Mouse (Mus musculus) lung, adult 18-20 months (tissue): Measurements from ENCODE around the gene Cdhr3.
"Not testable (repeated sequence)": the region's sequence is repeated elsewhere in the genome, so short reads cannot be mapped to it uniquely, and the experiment has no call there.

Experiments used
- DNase-seq, 2 experiments: peaks; one replicate each; pipeline ENCODE4 v3.0.0; 2022; ENCODE audit warnings: mixed read lengths in 2 of 2

Cdhr3 gene

DNA sequence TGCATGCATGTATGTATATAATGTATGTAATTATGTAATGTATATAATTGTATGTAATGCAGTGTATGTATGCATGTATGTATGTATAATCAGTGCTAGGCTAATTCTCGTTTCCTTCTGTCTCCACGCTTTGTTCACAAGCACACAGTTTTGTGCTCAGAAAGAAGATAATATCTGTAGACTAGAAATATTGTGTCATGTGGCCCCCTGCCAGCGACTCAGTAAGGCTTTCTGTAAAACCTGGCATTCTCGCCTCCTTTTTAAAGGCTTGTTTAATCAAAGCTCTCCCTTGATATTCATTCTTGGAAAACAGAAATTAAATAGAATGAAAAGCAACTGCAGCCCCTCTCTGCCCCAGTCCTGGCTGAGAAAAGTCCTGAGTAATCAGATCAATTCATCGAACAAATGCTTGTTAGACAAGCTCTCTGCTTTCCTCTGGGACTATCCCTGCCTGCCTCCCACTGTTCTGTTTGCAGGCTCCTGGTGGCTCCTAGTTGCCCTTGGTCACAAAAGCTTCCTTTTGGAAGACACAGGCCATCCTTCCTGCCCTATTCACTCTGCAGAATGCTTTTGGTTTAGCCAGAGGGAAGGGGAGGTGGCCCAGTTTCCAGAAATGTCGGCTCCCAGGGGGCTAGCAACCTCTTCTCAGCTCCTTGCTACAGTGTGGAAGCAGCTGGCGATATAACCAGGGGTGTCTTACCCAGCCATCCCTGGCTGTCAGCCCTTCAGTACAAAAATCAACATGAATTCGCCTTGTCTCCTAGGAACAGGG lies 20.6 kb downstream of the Cdhr3 start:
- no peak for DNase-seq

DNA sequence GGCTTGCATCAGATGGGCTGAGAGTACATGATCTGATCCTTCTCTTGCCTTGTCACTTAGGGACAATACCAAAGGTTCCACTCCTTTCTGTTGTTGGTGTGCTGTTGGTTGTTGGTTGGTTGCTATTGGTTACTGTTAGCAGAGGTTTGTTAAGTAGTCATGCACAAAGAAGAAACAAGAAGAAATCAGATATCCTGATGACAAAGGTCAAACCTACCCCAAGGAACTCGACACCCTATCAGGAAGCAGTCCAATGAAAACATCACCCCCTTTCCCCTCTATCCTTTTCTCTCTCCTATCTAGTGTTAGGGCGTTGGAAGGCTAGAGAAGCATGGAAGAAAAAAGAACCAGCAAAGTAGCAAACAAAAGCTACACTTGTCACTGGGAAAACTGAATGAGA lies 23.7 kb downstream of the Cdhr3 start:
- DNase-seq, result no peak

DNA sequence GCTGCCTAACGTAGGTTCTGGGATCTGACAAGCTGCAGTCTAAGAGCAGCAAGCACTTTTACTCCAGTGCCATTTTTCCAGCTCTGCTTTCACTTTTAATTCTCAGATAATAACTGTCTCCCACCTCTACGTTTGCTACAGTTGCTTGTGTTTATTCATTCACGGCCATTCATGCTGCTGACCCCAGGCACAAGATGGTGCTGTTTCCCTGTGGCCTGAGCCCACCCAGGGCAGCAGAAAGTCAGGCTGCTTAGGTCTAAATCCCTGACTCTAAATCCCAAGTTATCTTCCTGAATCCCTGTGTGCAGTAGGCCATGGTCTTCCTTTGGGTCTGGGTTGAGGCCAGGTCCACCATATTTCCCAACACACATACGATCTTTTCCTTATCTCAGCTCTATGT lies 26.3 kb downstream of the Cdhr3 start:
- no peak for DNase-seq

DNA sequence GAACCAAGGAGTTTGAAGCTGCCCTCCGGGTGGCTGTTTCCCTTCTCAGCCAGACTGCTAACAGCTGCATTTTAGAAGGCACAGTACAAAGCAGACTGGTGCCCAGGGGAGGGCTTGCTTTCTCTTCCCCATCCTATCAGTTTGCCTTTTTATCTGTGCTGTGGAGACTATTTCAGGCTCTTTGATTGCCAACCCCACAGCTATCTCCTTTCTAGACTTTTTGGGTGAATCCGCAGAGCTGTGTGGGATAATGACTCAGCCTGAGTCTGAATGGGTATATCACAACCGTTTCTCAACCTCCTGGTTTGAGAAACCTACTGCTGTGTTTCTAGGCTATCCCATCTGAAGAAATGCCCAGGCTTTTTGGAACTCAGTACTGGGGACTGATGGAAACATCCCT lies 27.5 kb downstream of the Cdhr3 start:
- DNase-seq, result no peak

DNA sequence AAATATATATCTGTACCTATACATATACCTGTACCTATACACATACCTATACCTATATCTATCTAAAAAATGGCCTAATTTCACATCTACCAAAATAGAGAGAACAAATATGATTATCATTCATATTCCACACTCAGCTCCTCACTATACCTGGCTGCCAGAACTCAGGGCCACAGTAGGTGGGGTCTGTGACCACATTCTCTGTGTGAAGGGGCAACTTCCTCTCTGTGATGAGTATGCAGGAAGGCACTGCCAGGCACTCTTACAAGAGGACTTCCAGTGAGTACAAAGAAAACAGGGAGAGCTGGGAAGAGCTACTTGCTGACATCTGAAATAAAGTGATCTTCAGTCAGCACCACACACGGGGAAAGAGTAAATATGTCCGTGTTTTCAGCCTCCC lies 28.4 kb downstream of the Cdhr3 start:
- no peak for DNase-seq

DNA sequence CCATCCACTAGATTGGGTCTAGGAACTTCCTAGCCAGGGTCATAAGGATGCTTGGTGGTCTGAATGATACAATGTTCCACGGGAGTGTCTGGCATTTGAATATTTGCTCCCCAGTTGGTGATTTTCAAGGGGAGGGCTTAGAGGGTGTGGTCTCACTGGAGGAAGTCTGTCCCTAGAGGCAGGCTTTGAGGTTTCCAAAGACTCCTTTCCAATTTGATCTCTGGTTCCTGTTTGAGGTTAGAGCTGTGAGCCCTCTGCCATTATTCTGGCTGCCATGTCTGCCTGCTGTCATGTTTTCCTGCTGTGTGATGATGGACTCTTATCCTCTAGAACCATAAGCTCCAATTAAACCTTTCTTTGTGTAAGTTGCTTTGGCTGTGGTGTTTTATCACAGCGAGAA lies 29.4 kb downstream of the Cdhr3 start:
- no peak for DNase-seq

DNA sequence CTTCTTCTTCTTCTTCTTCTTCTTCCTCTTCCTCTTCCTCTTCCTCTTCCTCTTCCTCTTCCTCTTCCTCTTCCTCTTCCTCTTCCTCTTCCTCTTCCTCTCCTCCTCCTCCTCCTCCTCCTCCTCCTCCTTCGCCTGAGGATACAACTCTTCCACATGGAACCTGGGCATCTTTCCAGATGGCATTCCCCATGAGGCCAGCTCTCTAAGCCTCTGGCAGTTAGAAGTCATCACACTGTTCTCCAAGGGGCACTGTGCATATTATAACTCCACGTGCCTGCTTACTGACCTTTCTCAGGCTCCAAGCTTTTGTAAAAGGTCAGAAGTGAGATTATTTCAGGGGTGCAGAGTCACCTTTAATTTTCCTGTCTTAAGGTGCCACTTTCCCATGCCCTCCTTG lies 30.3 kb downstream of the Cdhr3 start:
- DNase-seq, result not testable (repeated sequence)

DNA sequence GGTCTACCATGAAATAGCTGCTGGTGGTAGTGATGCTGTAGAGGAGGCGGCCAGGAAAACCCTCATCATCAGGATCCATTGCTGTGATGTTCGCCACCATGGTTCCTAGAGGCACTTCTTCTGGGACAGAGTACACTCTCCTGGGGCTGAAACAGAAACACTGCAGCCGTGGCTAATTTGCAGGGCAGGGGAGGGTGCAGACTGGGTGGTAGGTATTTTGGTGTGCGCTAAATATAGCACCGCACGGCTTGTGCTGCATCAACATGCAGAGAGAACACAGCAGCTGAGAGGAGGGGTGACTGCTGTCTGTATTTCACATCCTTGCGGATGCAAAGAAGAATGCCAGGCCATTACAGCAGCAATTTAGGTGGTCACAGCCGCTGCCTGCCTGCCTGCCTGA lies 31.0 kb downstream of the Cdhr3 start:
- no peak for DNase-seq

DNA sequence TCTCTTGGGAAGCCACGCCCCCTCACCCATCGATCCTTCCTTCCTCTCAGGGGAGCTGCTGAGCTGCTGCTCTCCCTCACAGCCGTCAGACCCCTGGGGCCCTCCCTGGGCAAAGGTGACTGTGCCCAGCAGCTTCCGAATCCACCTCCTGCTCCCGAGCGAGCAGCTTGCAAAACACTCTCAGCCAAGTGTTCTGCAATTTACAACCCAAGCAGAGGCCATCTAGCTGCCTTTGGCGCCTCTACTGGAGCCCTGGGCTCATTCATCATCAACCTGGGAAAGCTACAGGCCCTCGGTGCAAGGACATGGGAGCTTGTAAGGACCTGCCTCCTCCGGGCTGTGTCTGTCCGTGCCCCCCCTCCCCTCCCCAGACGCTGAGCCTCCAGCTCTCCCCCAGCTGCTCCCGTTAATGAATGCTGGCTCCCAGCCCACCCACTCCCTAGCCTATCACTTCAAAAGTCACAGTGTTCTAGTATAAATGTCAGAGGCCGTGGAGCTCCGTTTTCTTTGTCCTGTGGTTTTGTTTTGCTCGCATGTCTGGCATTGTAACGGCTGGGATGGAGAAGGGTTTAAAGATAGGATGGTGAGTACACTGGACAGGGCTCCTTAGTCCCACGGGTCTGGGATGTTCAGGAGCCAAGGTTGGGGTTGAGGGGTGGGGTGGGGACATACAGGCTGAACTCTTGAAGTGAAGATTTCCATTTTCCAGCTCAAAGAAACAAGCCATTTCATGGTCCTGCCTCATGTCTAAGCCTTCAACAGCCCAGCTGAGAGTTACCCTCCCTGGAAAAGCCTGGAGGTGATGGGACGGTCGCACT lies 35.2 kb downstream of the Cdhr3 start:
- peak in 1 of 2 experiments; percentile 31 for DNase-seq

DNA sequence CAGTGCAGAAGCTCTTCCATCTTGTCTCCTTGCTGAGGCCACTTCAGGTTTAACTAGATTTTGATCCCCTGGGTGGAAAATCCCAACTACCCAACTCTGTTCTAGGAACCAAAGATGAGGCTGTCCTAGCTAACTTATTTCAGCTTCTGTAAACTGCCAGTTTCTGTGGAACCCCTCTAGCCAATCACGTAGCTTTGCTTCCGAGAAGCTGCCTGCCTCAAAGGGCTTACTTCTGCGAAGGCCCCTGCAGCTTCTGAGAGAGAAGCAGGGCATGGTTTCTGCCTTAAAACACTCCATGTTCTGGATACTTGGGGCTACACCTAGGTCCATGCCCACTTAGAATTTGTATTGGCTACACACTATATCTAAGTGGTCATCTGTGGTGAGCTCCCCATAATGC lies 36.1 kb downstream of the Cdhr3 start:
- DNase-seq, result no peak

DNA sequence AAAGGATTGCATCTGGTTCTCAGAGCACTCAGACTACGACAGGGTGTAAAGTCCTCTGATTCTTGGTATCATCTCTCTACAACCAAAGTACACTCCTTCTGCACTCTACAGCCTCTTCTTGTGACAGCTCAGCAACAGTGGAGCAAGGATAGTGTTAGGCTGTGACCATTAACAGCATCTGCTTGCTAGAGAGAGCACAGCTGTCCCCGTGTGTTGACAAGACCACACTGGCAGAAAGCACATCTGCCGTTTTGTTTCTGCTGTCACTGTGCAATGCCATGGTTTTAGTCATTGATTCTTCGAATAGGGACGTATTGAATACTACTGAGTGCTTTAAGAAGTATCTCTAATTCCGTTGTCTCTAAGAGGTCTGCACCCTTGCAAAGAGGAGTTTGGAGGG lies 36.6 kb downstream of the Cdhr3 start:
- no peak for DNase-seq

DNA sequence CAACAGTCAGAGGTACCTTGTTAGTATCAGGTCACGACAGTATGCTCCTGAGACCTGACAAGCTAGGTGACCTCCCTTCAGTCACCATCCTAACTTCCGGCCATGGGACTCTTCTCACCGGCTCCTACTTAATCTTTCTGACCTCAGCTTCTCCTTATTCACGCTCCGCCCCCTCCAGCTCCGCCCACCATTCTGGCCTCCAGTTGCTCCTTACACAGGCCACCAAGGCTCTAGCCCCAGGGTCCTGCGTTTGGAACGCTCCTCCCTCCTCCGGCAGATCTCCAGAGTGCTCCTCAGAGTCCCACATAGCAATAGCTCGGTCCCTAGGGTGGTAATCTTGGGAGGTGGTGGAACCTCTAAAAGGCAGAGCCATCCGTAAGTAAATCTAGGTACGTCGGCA lies 38.9 kb downstream of the Cdhr3 start:
- no peak for DNase-seq

DNA sequence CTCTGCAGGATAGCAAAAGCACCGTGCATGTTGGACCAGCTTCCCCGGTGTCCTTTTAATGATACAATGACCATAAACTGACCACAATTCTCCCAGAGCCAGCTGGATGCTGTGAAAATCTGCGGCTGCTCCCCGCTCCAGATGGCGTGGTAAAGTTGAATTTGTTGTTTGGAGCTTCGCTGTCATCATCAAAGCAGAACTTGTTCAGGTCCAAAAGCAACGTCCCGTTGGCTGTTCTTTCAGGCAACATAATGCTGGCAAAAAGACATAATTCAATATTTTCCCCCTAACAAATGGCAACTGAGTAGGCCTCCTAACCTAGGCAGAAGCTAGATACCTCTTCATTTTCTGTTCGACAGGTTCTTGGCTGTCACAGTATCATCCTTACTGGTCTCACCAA lies 39.4 kb downstream of the Cdhr3 start:
- DNase-seq, result no peak

DNA sequence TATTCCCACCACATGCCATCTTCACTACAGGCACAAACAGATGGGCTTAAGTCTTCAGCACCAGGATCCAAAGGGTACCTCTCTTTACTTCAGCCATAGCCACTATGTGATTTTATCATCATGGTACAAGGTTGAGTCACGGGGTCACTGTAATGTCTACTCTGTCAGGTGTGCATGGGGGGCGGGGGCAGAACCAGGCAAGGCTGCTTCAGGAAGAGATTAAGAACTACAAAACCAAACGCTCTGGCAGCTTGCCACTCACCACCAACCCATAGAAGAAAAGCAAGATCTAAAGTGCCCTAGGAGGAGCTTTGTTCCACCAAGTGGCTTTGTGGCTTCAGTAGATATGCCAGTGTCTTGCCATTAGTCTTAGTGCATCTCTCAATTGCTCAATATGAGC lies 44.3 kb downstream of the Cdhr3 start:
- DNase-seq, result no peak

DNA sequence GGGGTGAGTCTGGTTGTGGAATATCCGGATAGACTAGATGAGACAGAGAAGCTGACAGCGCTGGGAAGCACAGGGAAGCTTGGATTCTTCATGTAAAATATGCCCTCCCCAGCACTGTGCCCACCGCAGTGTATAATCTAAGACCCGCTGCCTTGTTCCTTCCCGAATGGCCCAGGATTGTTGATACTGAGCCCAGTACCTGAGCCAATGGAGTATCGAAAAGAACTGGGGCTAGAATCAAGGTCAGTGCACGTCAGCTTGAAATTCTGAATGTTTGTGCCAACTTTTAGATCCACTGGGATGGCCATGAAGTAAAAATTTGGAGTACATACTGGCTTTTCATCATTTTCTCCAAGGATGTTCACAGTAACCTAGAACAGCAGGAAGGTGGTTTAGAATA lies 46.2 kb downstream of the Cdhr3 start:
- no peak for DNase-seq

DNA sequence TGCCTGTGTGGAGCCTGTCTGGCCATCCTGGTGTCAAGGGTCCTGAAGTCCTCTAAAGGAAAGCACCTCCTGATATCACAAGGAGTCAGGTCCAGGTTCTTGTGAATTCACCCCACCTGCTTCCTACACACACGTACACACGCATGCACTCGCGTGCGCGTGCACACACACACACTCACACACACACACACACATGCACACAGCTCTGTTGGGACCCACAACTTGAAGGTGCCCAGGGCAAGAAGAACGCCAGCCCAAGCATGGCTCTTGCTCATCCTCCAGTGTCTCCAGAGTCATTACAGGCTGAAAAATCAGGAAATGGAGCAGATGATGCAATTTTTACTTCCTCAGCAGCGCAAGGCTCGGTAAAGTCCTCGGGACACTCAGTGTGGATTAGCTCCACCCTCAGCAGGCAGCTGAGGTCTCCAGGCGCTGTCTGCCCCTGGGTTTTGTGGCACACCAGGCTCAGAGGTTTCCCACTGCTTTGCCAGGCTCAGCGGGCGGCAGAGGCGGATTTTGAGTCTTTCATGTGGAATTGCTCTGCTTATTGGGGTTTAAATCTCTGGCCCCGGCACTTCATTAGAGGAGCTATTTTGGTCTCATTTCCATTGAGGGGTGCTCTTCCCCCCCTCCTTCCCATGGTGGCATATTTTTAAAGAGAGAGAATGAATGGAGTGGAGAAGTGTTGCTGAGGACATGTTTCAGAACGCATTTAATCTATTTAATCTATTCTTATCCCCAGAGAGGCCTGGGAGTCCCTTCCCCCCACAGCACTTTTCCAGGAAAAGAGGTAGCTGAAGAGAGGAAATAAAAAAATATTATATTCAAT lies 46.9 kb downstream of the Cdhr3 start:
- no peak for DNase-seq

DNA sequence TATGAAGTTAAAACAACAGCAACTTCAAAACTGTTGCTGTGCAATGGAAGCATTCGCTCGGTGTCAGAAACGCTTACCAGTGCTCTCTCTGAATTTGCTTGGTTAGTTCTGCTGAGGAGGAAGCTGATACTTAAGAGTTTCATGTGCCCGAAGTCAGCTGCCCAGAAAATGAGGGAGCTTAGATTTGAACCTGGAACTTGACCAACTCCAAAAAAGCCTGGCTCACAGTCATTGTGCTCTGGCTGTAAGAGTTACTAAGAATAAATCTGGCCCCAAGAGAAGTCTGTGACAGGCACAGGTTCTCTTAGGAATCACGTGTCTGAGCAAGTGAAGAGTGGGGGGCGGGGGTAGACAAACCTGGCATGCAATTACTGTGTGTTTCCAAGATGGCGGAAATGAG lies 51.2 kb downstream of the Cdhr3 start:
- DNase-seq, result no peak

DNA sequence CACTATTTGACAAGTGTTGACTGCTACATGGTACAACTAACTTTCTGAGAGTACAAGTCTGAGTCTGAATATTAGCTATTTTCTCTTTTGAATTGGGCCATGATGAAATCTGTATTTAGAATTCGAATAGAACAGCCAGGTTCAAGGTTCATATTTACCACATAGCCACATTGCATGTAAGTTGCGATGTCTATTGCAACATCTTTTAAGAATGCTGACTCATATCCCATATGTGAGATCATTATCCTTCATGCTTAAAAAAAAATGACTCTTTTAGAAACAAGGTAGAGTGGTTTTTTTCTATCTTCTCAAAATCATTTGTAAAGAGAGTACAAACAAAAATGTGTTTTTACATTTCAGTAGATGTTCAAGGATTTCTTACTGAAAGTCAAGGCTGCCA lies 51.9 kb downstream of the Cdhr3 start:
- DNase-seq, result no peak

DNA sequence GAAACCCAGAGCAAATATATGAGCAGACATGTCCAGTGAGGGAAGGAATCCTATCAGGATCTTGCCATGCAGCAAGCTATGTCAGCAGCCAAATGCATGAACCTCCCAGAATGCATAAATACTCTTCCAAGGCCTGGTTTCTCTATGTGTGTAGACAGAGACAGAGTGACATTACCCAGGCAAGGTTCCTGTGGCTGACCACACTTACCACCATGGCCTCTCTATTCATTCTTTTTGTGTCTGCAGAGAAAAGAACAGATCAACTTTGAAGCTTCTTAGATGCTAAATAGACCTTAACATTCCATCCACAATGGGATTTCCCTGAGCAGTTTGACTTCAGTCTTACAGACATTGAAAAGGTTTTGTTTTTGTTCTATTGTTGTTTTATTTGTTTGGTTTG lies 54.0 kb downstream of the Cdhr3 start:
- no peak for DNase-seq

DNA sequence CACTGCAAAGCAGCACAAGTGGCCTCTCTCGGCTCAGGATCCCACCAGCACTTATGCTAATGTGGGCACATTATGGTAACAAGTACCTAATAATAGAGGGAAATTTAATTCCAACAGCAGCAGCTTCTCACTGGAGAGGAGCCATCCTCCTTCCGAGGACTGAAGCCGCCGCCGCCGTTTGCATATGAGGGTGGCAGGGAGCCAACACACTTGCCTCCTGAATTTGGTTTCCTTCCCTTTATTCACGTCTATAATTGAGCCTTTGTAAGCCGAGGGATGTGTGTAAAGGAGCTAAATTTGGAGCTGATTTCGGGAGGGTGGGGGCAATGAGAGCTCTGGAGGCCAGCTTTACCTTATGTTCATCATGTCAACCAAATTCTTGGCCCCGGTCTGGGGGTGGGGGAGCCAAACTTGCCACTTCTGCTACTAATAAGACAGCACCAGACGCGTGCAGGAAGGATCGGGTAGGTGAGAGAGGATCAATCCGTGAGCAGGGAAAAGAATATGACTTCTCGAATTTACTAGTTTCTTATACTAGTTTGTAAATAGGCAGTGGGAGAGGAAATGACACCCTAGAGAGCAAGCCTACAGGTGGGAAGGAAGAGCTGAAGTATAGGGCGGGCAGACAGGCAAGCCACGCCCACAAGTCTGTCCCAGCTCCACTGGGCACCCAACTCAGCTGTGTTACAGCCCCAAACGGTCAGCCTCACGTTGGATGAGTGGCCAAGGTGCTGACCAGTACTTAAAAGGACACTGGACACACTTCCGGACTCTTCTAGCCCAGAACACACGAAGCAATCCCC lies 56.8 kb downstream of the Cdhr3 start:
- DNase-seq, result peak in 1 of 2 experiments; percentile 30

DNA sequence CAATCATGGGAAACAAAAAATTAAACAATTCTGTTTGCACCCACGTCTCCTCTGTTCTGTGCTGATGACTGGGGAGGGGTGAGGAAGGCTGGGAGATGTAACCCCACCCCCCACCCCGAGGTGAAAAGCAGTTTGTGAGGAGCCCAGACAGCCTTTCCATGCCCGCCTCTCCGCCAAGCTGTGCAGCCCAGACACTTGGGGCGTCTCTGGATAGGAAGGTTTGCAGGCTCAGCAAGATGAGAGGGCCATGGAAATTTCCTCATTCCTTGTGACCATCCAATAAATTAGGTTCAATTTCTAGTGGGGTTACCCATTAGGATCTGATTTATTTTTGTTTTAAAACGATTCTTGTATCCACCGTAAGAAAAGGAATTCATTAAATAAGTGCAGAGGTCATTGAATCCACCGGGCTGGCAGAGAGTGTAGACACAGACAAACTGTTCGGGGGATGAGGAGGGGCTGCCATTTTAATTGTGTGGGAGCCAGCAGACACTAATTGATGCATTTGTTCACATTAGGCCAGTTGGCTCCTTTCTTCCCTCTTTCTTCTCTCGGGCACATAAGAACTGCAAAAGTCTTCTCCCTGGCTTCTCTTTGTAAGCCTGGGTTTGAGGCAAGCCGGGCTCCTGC lies 57.5 kb downstream of the Cdhr3 start:
- no peak for DNase-seq
